Mouse (Mus musculus): ENCODE results near the gene Dzip1.

The Dzip1 gene

DNA sequence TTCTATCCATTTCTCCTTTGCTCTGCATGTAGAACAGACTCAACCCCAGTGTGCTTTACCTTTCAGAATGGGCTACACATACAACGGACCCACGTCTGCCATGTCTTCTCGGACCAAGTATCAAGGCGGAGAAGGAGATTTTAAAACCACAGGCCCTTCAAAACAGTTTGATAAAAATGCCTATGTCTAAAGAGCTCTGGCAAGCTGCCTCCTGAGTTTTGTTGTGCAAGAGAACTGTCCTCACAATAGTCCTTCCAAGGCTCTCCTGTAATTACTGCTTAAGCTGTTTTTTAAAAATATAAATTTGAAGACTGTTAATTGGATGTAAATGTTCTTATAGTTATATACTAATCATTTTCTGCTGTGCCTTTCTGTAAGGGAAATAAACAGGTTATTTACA, 51.1 kb downstream of the Dzip1 start:
- no peak for DNase-seq (ENCODE audit: low spot score in 2 of 2)

DNA sequence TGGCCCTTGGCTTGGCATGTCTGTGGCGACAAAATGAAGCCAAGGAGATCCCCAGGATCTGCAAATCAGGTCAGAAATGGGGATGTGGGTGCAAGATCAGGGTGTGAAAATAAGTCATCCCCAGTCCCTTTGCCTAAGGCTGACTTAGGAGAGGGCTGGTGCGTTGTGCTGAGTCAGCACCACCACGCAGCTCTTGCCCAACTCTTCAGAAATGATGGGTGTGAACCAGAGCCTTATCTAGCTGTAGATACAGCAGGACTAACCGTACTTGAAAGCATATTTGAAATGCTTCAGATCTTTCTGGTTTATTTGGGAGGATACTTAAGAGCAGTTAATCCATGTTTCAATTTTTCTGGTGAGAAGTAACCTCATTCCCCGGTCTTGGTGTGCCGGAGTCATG, 55.5 kb downstream of the Dzip1 start:
- peak in 1 of 2 experiments; percentile 33 for DNase-seq (ENCODE audit: low spot score in 2 of 2)

DNA sequence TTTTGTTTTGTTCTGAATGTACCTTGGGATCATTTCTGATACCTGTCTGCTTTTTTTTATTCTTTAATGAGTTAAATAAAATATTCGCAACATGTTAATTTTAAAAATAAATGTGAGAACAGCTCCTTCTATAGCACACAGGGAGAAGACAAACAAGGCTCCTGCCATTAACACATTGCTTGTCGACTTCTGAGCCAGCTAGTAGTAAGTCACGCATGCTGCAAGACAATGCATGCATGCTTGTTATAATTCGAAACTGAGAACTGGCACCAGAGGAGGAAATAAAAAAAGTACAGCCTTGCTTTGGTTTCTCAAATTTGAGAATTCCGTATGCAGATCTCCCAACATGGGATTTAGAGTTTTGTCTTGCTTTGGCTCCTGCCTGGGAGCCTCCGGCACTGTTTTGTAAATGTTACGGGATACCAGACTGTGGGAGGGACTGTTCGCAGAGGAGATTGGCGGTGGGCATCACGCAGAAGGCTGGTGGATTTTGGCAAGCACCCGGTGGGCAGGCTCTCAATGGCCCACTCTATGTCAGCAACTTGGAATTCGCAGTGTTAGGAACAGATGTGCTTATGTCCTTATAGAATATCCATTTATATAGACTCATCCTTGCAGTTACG, 57.0 kb downstream of the Dzip1 start:
- no peak for DNase-seq (ENCODE audit: low spot score in 2 of 2)

DNA sequence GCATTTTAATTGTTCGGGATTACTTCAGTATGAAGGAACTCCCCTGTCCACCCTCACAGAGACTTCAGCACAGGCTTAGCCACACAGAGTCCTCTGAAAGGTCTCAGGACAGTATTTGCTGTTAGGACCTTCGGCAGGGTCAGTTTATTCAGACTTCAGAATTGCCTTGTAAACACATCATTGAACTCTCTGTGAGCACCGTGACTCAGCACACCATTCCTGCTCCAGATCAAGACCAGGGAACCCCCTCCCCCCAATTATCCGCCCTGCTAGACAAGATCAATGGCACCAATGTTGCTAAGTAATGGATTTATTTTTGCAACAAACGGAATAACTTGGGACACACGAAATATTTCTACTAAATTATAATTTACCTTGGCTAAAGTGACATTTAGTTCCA, 57.9 kb downstream of the Dzip1 start:
- no peak for DNase-seq (ENCODE audit: low spot score in 2 of 2)

- no peak for DNase-seq (ENCODE audit: low spot score in 2 of 2)
These were observed 59.0 kb downstream of the Dzip1 start for GRCm38 (mm10) chr14:118866014-118866811.

- DNase-seq (ENCODE audit: low spot score in 2 of 2) = no peak
These were observed 60.4 kb downstream of the Dzip1 start for GRCm38 (mm10) chr14:118864905-118865304.

- DNase-seq (ENCODE audit: low spot score in 2 of 2) = no peak
These were observed 63.0 kb downstream of the Dzip1 start for GRCm38 (mm10) chr14:118862253-118862652.

DNA sequence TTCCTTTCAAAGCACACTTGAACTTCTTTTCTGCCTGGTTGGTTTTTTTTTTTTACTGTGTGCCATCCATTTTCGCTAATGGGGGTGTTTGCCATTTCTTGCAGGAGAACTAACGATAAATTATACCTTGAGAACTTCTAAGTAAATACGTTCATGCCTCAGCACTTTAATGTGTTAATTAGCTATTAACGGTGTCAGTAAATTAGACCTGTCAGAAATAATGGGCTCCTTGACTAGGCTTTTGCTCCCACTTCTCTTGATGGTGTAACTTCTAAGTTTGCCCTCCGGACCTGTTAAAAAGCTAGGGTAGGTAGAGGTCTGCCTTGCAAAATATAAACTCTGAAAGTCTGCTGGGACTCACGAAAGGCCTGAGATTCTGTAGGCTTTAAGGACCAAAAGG, 66.9 kb downstream of the Dzip1 start:
- DNase-seq (ENCODE audit: low spot score in 2 of 2) = no peak

DNA sequence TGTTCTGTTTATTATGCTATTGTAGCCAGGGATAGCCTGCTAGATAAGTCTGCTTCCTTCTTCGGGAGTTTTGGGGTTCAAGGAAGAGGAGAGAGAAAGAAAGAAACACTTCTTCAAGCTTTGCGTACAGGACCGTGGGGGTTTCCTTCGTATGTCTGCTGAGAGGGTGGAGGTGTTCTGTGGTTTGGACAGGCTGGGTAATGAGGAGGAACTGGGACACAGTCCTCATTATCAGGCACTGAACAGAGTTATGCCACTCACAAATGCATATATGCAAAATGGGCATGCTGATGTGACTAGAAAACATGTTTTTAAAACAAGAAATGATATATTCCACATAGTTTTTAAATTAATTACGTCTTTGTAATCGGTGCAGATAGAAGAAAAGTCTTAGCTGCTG, 68.7 kb downstream of the Dzip1 start:
- no peak for DNase-seq (ENCODE audit: low spot score in 2 of 2)

GRCm38 (mm10) chr14:118855141-118855800, 70.0 kb downstream of the Dzip1 start:
- peak in 1 of 2 experiments; percentile 67 for DNase-seq (ENCODE audit: low spot score in 2 of 2)

- peak; percentile 59 to 82 for DNase-seq (ENCODE audit: low spot score in 2 of 2)
These were observed 70.7 kb downstream of the Dzip1 start for GRCm38 (mm10) chr14:118854371-118855114.

GRCm38 (mm10) chr14:118851496-118852107, 73.7 kb downstream of the Dzip1 start:
- no peak for DNase-seq (ENCODE audit: low spot score in 2 of 2)

DNA sequence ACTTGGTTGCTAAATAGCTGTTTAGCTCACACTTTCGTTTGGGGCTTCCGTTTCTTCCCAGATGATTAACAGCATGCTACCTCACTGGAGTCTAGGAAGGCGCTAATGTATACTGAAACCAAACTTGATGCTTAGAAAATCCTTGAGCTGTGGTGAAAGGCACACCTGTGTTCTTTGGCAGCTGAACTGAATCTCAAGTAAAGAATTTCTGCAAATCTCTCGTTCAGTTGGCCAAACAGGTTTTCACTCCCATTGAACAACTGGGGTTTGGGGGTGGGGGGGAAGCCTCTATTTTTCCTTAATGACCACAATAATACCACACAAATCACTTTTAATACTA, 74.6 kb downstream of the Dzip1 start:
- no peak for DNase-seq (ENCODE audit: low spot score in 2 of 2)

DNA sequence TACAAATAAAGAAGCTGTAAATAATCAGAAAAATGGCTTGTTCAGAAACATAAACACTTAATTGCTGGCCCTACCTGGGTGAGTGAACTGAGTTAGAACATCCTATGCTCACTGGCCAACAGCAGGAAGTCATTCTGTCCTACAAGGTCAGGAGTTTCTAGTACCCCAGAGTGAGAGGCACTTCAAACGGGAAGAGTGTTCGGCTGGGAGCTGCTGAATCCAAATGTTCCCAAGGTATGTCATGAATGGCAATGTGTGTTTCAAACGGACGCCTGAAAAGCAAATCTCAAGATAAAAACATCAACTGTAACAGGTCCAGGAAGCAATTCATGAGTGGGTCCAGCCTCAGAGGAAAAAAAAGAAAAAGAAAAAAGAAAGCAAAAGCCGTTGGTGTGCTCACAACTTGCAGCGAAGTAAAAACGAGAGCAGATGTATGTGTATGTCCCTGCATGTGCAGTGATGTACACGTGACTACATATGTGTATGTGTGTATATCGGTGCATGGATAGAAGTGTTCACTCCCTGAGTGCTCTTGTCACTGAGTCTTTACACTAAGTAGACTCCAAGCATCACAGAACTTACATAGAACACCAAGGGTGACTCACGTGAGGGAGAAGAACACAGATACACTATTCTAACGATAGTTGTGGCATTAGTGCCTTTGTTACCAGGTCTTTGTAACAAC, 75.1 kb downstream of the Dzip1 start:
- DNase-seq (ENCODE audit: low spot score in 2 of 2) = no peak

- no peak for DNase-seq (ENCODE audit: low spot score in 2 of 2)
These were observed 77.1 kb downstream of the Dzip1 start for GRCm38 (mm10) chr14:118848171-118848570.

GRCm38 (mm10) chr14:118846834-118847233, 78.4 kb downstream of the Dzip1 start:
- no peak for DNase-seq (ENCODE audit: low spot score in 2 of 2)

DNA sequence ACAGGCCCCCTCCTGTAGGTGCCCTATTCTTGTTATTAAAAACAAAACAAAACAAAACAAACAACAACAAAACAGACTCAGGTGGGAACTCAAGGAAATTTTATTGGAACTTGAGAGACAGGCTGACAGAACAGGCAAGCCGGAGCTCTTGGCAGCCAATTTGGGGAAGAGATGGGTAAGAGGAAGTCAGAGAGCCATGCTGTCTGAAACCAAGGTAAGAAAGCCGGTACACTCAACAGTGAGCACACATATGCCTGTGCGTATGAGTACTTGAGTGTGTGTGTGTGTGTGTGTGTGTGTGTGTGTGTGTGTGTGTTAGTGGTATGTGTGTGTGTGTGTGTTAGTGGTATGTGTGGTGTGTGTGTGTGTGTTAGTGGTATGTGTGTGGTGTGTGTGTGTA, 82.9 kb downstream of the Dzip1 start:
- no peak for DNase-seq (ENCODE audit: low spot score in 2 of 2)

DNA sequence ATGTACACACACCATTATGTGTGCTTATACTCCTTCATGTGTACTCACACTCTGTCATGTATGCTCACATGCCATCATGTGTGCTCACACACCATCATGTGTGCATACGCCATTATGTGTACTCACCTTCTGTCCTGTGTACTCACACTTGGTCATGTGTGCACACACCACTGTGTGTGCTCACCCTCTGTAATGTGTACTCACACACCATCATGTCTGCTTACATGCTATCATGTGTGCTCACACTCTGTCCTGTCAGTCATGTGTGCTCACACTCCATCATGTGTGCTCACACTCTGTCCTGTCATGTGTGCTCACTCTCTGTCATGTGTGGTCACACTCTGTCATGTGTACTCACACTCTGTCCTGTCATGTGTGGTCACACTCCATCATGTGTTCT, 85.2 kb downstream of the Dzip1 start:
- no peak for DNase-seq (ENCODE audit: low spot score in 2 of 2)

- DNase-seq (ENCODE audit: low spot score in 2 of 2) = no peak
These were observed 85.8 kb downstream of the Dzip1 start for GRCm38 (mm10) chr14:118839416-118839815.

GRCm38 (mm10) chr14:118838556-118839120, 86.6 kb downstream of the Dzip1 start:
- DNase-seq (ENCODE audit: low spot score in 2 of 2) = no peak

DNA sequence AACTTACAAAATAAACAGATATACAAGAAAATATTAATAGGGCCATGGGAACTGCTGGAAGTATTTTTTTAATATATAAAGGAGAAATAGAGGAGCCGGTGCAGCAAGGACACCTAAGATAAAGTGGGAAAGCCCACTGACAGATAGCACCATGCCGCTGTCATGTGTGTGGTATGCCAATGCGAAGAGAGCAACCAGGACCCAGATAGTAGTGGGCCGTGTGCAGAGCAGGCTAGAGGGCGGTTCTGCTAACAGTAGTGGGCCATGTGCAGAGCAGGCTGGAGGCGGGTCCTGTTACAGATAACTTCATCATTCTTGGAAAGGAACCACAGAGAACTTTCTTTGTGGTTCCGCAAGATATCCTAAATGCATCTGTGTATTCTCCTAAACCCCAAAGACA, 88.5 kb downstream of the Dzip1 start:
- DNase-seq (ENCODE audit: low spot score in 2 of 2) = no peak
